Mouse (Mus musculus) heart, adult 8-10 months (tissue): Measurements from ENCODE around the gene Mbnl1. TPM values are rescaled to one million over a fixed set of nuclear protein-coding genes. Genes with fewer than 3 reads are reported as not detected.
"Not testable (repeated sequence)": the region's sequence is repeated elsewhere in the genome, so short reads cannot be mapped to it uniquely, and the experiment has no call there.

Source experiments
- DNase-seq: peaks from one replicate; pipeline ENCODE4 v3.0.0; 2022; ENCODE audit warnings: low spot score
- total RNA-seq, 4 experiments: library from RNA; stranded (reverse); gene quantifications; 2 replicates each; pipeline ENCODE4 v1.2.4; 2022

Mbnl1 gene
- total RNA-seq, 4 experiments from 2014 or later: 226 to 256 (median 245) TPM

- no peak for DNase-seq
These were observed 16.9 kb downstream of the Mbnl1 start for GRCm38 (mm10) chr3:60489509-60489908.

DNA sequence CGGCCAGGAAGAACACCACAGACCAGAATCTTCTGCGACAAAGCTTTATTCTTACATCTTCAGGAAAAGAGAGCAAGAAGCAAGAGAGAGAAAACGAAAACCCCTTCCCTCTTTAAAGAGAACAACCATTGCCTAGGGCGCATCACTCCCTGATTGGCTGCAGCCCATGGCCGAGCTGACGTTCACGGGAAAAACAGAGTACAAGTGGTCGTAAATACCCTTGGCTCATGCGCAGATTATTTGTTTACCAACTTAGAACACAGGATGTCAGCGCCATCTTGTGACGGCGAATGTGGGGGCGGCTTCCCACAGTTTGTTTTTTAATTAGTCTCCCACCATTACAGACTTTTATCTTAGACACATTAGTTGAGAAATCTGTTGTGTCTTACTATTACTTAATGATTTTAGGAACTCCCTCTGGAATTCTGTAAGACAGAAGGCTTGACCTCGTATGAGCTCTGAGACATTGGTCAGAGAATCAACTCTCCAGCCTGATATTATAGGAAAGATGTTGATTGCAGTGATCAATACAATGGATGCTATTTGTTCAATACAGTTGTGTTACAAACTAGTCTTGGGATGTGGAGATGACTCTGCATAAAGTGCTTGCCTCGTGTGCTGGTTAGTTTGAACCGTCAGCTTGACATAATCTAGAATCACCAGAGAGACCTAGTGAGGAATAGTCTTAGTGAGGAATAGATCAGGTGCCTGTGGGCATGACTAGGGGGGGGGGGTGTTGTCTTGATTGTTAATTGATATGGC lies 22.3 kb downstream of the Mbnl1 start:
- not testable (repeated sequence) for DNase-seq

DNA sequence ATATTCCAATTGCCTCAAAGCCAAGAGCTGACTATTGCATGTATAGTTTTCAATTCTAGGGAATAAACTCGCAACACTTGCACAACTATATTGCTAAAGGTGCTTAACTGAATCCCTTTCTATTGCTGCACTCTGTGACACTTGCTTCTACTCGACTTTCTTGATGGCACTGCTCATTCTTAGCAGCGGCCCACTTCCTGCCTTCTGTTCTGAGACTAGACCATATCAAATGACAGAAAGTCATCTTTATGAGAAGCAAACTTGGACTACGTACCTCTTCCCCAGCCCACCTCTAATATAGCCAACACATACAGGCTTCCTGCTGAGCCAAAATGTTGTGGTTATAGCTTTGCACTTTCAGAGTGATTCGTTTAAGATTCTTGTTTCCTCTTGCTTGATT lies 23.6 kb downstream of the Mbnl1 start:
- DNase-seq: no peak

DNA sequence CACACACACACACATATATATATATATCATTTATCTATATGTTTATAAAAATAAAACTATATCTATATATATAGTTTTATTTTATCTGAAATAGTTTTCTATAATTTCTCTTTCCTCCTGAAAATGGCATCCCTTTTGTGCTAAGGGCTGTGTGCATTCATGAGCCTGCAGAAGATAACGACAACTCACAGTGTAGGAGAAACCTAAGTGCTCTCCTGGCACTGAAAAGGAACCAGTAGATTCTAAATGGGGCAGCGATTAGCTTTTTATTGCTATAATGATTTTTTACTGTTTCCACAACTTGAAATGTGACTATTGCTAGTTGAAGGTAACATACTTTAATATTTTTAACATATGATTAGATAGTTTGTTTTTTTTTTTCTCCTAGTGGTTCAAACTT lies 25.5 kb downstream of the Mbnl1 start:
- no peak for DNase-seq

GRCm38 (mm10) chr3:60498646-60499045 lies 26.0 kb downstream of the Mbnl1 start:
- DNase-seq: no peak

DNA sequence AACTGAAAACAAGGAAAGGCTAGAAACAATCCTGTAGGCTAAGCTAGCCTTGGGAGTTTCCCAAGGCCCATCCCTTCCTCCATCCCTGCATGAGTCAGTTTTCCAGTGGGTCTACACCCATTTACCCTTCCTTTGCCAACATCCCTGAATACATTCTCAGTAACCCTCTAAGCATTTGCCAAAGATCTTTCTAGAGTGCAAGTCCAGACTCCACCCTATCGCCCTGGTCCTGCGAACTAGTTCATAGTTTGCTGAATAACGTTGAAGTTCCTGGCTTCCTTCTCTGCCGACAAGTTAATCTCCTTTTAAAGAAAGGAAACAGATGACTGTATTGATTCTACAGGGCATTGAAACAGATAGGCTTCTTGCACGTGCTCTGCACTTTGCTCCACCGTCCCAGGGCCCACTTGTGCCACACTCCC lies 26.5 kb downstream of the Mbnl1 start:
- peak; percentile 79 for DNase-seq

- no peak for DNase-seq
These were observed 27.3 kb downstream of the Mbnl1 start for GRCm38 (mm10) chr3:60499718-60500450.

GRCm38 (mm10) chr3:60500571-60501527 lies 28.2 kb downstream of the Mbnl1 start:
- DNase-seq: peak; percentile 88

GRCm38 (mm10) chr3:60501561-60502151 lies 29.0 kb downstream of the Mbnl1 start:
- DNase-seq: peak; percentile 80

DNA sequence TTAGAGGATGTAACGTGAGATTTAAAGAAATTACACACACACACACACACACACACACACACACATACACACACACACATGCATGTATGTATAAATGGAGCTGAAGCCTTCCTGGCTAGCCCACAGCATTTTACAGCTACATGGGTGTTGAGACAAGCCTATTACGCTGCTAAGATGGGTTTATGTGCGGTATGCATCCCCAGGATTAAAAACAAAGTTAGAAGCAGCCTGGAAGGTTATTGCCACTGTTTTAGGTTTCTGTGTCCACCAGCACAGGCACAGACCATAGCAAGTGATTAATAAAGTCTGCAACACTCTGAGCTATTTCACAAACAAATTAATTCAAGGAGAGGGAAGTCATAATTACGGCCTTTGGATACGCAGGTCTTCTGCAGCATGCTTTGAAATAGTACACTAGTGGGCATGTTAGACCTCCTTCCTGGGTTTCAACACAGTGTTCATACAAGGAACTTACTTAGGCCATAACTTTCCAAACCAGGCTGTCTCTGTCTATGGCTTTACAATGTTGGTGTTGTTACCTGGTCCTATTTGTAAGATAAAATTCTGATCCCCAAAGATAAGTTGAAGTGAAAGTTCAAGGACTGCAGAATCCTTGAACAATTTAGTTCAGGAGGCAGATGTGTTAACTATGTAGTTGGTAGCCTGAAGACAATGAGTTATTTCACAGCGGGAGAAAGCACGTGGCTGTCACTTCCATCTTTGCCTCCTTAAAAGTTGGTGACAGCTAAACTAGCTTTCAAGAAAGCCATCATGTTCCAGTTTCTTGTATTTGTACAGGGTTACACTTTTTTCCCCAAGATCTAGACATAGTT lies 29.7 kb downstream of the Mbnl1 start:
- DNase-seq: no peak

- DNase-seq: no peak
These were observed 30.6 kb downstream of the Mbnl1 start for GRCm38 (mm10) chr3:60503196-60503595.

GRCm38 (mm10) chr3:60504775-60505430 lies 32.3 kb downstream of the Mbnl1 start:
- DNase-seq: no peak

DNA sequence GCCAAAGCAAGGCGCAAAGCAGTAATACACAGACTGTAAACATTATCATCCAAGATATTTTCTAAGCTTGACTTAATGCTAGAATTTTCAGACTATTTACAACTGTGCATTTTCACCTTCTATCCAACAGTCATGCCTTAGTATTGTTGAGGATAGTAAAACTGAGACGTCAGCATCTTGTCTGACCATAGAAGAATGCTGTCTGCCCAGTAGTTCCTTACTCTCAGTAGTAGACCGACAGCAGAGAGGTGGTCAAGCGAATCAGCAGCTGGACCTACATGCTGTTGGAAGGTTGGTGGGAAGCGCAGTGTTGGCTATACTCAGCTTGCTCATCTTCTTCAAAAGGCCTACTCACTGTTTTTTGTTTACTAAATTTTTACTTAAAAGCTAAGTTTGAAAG lies 34.2 kb downstream of the Mbnl1 start:
- no peak for DNase-seq

DNA sequence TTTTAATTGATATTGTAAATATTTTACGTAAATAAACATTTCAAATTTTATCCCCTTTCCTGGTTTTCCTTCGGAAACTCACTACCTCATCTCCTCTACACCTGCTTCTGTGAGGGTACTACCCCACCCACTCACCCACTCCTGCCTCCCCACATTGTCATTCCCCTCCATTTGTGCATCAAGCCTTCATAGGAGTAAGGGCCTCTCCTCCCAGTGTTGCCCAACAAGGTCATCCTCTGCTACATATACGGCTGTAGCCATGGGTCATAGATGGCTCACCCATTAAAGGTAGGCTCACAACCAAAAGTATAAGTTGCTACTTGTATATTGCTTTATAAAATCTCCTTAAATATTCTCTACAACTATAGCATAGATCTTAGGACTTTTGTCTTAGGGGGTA lies 34.9 kb downstream of the Mbnl1 start:
- no peak for DNase-seq

GRCm38 (mm10) chr3:60507979-60508378 lies 35.3 kb downstream of the Mbnl1 start:
- no peak for DNase-seq

- no peak for DNase-seq
These were observed 38.6 kb downstream of the Mbnl1 start for GRCm38 (mm10) chr3:60511197-60511596.

- no peak for DNase-seq
These were observed 40.7 kb downstream of the Mbnl1 start for GRCm38 (mm10) chr3:60513337-60513736.

- DNase-seq: no peak
These were observed 41.1 kb downstream of the Mbnl1 start for GRCm38 (mm10) chr3:60513746-60514145.

DNA sequence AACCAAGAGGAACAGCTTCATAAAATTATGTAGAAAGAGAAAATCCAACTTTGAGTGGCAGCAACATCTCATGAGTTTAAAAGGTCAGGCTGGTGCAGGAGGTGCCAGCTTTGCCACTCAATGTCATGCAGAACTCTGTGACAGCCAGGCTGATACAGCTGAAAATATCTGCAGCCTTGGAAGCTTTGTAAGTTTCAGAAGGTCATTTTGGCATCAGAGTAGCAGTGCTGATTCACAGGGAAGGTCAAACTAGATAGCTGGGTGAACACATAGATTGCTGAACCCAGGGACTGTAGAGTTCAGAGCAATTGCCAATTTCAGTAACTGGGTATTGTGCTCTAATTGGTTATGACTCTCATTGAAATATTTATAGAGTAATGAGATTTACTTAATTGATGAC lies 42.8 kb downstream of the Mbnl1 start:
- DNase-seq: peak; percentile 63

DNA sequence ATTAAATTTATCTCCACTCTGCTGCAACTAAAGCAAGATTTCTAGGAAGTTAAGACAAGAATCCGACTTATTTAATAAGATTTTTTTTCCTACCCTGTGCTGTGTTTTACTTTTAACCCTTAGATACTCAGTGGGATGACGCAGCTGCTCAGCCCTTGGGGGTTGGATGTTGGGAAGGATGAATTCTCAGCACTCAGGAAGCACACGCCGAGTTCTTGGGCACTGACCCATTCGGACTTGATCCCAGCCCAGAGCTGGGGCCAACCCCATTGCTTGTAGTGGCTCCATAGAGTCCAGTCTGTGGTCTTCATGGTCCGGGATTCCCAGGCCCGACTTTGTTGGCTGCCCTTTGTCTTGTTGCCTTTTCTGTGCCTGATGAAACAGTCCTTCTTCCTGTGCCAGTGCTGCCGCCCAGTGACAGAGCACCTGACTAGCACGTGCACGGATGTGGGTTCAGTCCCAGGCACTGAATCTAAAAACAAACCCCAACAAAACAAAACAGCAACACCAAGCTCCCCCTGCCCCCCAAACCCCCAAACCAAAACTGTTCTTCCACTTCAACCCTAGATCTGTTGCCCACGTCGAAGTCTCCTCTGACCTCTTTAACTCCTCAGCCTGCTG lies 43.5 kb downstream of the Mbnl1 start:
- peak; percentile 73 for DNase-seq
